Mouse (Mus musculus) ES-E14 (cell line): Measurements from ENCODE around the gene Crybg2. TPM values are rescaled to one million over a fixed set of nuclear protein-coding genes. Genes with fewer than 3 reads are reported as not detected.

ENCODE experiments used
- DNase-seq: peaks from one replicate; pipeline ENCODE4 v3.0.0-alpha.2; 2013; ENCODE audit warnings: low read depth, low spot score
- H3K27ac ChIP-seq: 2 replicates; pipeline ENCODE4 v1.5.1; 2012; ENCODE audit warnings: low read depth, mild to moderate bottlenecking, low read length, moderate library complexity, mixed read lengths; ENCODE audit not compliant: poor library complexity, insufficient read depth, severe bottlenecking
- H3K36me3 ChIP-seq: 2 replicates; pipeline ENCODE4 v1.6.1; 2012; ENCODE audit warnings: mild to moderate bottlenecking, low read length, moderate library complexity, mixed read lengths; ENCODE audit not compliant: control insufficient read depth, poor library complexity, insufficient read depth, severe bottlenecking
- H3K4me1 ChIP-seq, 2 experiments: fragments of 150-350 bp in 1 of 2; sonication (generic) in 1 of 2; 2 replicates each; pipeline ENCODE4 v1.6.1; 2012; ENCODE audit warnings: low read length in 2 of 2, mild to moderate bottlenecking in 1 of 2, mixed read lengths in 1 of 2; ENCODE audit not compliant: control insufficient read depth in 2 of 2, insufficient read depth in 2 of 2, poor library complexity in 1 of 2
- H3K4me3 ChIP-seq, 2 experiments: fragments of 150-350 bp in 1 of 2; sonication (generic) in 1 of 2; 2 replicates each; pipeline ENCODE4 v1.5.1; 2012; ENCODE audit warnings: low read length in 2 of 2, low read depth in 1 of 2, mild to moderate bottlenecking in 1 of 2, mixed read lengths in 1 of 2; ENCODE audit not compliant: insufficient read depth in 1 of 2, poor library complexity in 1 of 2, severe bottlenecking in 1 of 2
- H3K9ac ChIP-seq: 2 replicates; pipeline ENCODE4 v1.6.1; 2012; ENCODE audit warnings: low read depth, mild to moderate bottlenecking, low read length, mixed read lengths; ENCODE audit not compliant: poor library complexity, insufficient read depth, severe bottlenecking
- H3K9me3 ChIP-seq: fragments of 150-350 bp; sonication (generic); 2 replicates; pipeline ENCODE4 v1.6.1; 2012; ENCODE audit warnings: low read depth, mild to moderate bottlenecking, low read length; ENCODE audit not compliant: control insufficient read depth, insufficient read depth
- CHD2 ChIP-seq: IDR thresholded peaks from 2 replicates; pipeline ENCODE4 v1.6.1; 2014; ENCODE audit warnings: mild to moderate bottlenecking, low read depth, low read length, inconsistent platforms
- HCFC1 ChIP-seq: IDR thresholded peaks from 2 replicates; pipeline ENCODE4 v1.6.1; 2012; ENCODE audit warnings: low read length, inconsistent platforms, borderline replicate concordance; ENCODE audit not compliant: insufficient read depth
- MAFK ChIP-seq: IDR thresholded peaks from 2 replicates; pipeline ENCODE4 v1.6.1; 2014; ENCODE audit warnings: mild to moderate bottlenecking, low read depth, low read length, inconsistent platforms; ENCODE audit not compliant: insufficient read depth
- ZC3H11A ChIP-seq: IDR thresholded peaks from 2 replicates; pipeline ENCODE4 v1.6.1; 2012; ENCODE audit warnings: low read depth, mild to moderate bottlenecking, inconsistent platforms, low read length, borderline replicate concordance
- ZNF384 ChIP-seq: IDR thresholded peaks from 2 replicates; pipeline ENCODE4 v1.6.1; 2012; ENCODE audit warnings: low read depth, low read length, inconsistent platforms
- in situ Hi-C, 2 experiments: fragments of 600-800 bp; cut with MboI; formaldehyde crosslinking; loops; one replicate each; pipeline ENCODE4 v1.15.1; 2025; ENCODE audit warnings: low sequenced_read_pairs in 2 of 2, inconsistent platforms in 1 of 2; ENCODE audit not compliant: unreplicated experiment in 2 of 2
- total RNA-seq: library from RNA; depleted of rRNA; stranded (reverse); fragments of 300-350 nt; gene quantifications from 2 replicates; pipeline ENCODE4 v1.2.3, GENCODE M21; 2012

Gene Crybg2
- total RNA-seq, 1 experiment, result 12.6 TPM

GRCm38 (mm10) chr4:134101979-134102741 is 41.5 kb downstream of the Crybg2 start, which contains the start of gene Ubxn11:
Ubxn11 (plus strand) TSS chr4:134102570.
- Histone ChIP-seq H3K4me1 (peaks cover 1 to 8% of the 10 kb centered on the region in 2 experiments; a peak in 2 of 4 replicates), H3K27ac (no peak within 1 kb of the TSS), H3K9me3 (no peaks in the 10 kb centered on the region), H3K9ac (peak within 1 kb of the TSS; percentile 80), H3K4me3 (peak within 1 kb of the TSS; percentile 83 to 86), H3K36me3 (no peaks in the 10 kb centered on the region)
- peak; percentile 88 for TF ChIP-seq HCFC1
- TF ChIP-seq CHD2, result peak; percentile 60; the same call in 1 of the 2 replicates
- TF ChIP-seq ZNF384, result no peak
- TF ChIP-seq ZC3H11A, result no peak
- no peak for TF ChIP-seq MAFK
- in situ Hi-C loops, result no loop called here
- peak; percentile 89 for DNase-seq

- peak overlapping the region; percentile 80 for H3K9ac ChIP-seq
- no peaks in the 10 kb centered on the region for H3K36me3 ChIP-seq
- H3K9me3 ChIP-seq, result no peaks in the 10 kb centered on the region
- H3K4me3 ChIP-seq, result peak overlapping the region; percentile 83 to 86
- in situ Hi-C loops, result no loop called here
- TF ChIP-seq ZNF384 (no peak), CHD2 (no peak), HCFC1 (no peak)
- H3K27ac ChIP-seq, result no peak overlapping the region
- DNase-seq, result no peak
- peaks cover 3 to 9% of the 10 kb centered on the region in 2 experiments; a peak in 2 of 4 replicates for H3K4me1 ChIP-seq
Observed at GRCm38 (mm10) chr4:134102742-134103119, 42.1 kb downstream of the Crybg2 start.

DNA sequence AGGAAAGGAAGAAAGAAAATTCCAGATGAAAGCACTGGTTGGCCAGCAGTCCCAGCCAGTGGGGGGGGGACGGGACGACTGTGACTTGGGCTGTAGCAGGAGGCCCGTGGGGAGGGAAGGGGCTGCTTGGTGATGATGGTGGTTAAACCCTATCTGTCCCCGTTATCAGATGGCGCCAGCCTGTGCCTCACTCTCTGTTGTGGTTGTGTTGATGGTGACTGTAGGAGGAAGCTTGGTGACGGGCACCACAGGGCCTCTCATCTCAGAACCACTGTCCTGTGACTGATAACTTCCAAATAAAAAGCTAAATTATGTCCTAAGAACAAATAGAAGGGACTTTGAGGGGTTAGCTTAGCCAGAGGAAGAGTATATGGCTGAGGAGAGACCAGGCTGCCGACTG is 45.5 kb downstream of the Crybg2 start:
- peaks cover 17 to 29% of the 10 kb centered on the region in 2 experiments; a peak in 2 of 4 replicates for H3K4me1 ChIP-seq
- H3K27ac ChIP-seq, result no peak overlapping the region
- no peak overlapping the region for H3K4me3 ChIP-seq
- no peaks in the 10 kb centered on the region for H3K36me3 ChIP-seq
- no peak overlapping the region for H3K9ac ChIP-seq
- no peak for DNase-seq
- TF ChIP-seq ZC3H11A (no peak), HCFC1 (no peak), CHD2 (no peak), MAFK (no peak), ZNF384 (no peak)
- no peaks in the 10 kb centered on the region for H3K9me3 ChIP-seq
- in situ Hi-C loops, result no loop called here

- Histone ChIP-seq H3K4me3 (no peak overlapping the region), H3K9ac (no peak overlapping the region), H3K4me1 (peaks cover 19 to 37% of the 10 kb centered on the region in 2 experiments; a peak in 3 of 4 replicates), H3K9me3 (no peaks in the 10 kb centered on the region), H3K36me3 (no peaks in the 10 kb centered on the region), H3K27ac (no peak overlapping the region)
- DNase-seq, result no peak
- in situ Hi-C loops, result no loop called here
- no peak for TF ChIP-seq CHD2
- TF ChIP-seq ZC3H11A, result no peak
- TF ChIP-seq HCFC1, result no peak
- TF ChIP-seq ZNF384, result no peak
- TF ChIP-seq MAFK, result no peak
Observed at GRCm38 (mm10) chr4:134107730-134108129, 47.1 kb downstream of the Crybg2 start.
